Mouse (Mus musculus): Measurements from ENCODE around the gene Myo1c. TPM values are rescaled to one million over a fixed set of nuclear protein-coding genes. Genes with fewer than 3 reads are reported as not detected.

Gene Myo1c
- polyA plus RNA-seq, 1 experiment from 2014 or later, result 37.4 TPM

- H3K4me2 ChIP-seq, result no peak overlapping the region
Measured at GRCm38 (mm10) chr11:75621426-75621825, 28.9 kb upstream of the Myo1c start.

GRCm38 (mm10) chr11:75622588-75623329, 27.5 kb upstream of the Myo1c start:
- H3K27ac ChIP-seq (ENCODE audit: low read depth, low read length), result peak overlapping the region; percentile 36; the same call in 1 of the 2 replicates
- peaks cover 10% of the 10 kb centered on the region for H3K4me1 ChIP-seq (replicated peaks; ENCODE audit: control insufficient read depth, insufficient read depth, low read length)
- peaks cover 37% of the 10 kb centered on the region for H3K36me3 ChIP-seq (ENCODE audit: control insufficient read depth, insufficient read depth, low read length)
- no peak overlapping the region for H3K9ac ChIP-seq (ENCODE audit: low read depth, low read length)
- ATAC-seq (replicated peaks; ENCODE audit: low FRiP score) (no peak), DNase-seq (ENCODE audit: low spot score) (no peak)
- H3K4me3 ChIP-seq (ENCODE audit: low read depth, low read length), result no peak overlapping the region
- no peaks in the 10 kb centered on the region for H3K9me3 ChIP-seq (ENCODE audit: control insufficient read depth, low read length)
- no peak overlapping the region for H3K4me2 ChIP-seq
- WGBS, result 78% methylated on average over 2 of the region's 2 CpGs
- H3K27me3 ChIP-seq (replicated peaks; ENCODE audit: control insufficient read depth, insufficient read depth, low read length), result no peaks in the 10 kb centered on the region

More at GRCm38 (mm10) chr11:75621426-75621825, 28.9 kb upstream of the Myo1c start:
- Histone ChIP-seq H3K4me1 (replicated peaks; ENCODE audit: control insufficient read depth, insufficient read depth, low read length) (peaks cover 10% of the 10 kb centered on the region), H3K4me3 (ENCODE audit: low read depth, low read length) (no peak overlapping the region), H3K36me3 (ENCODE audit: control insufficient read depth, insufficient read depth, low read length) (peaks cover 31% of the 10 kb centered on the region), H3K9ac (ENCODE audit: low read depth, low read length) (no peak overlapping the region), H3K27ac (ENCODE audit: low read depth, low read length) (no peak overlapping the region), H3K27me3 (replicated peaks; ENCODE audit: control insufficient read depth, insufficient read depth, low read length) (no peaks in the 10 kb centered on the region), H3K9me3 (ENCODE audit: control insufficient read depth, low read length) (no peaks in the 10 kb centered on the region)
- ATAC-seq (replicated peaks; ENCODE audit: low FRiP score) (no peak), DNase-seq (ENCODE audit: low spot score) (no peak)
- 78% methylated on average over 2 of the region's 2 CpGs for WGBS

GRCm38 (mm10) chr11:75624102-75624554, 26.2 kb upstream of the Myo1c start:
- H3K27me3 ChIP-seq (replicated peaks; ENCODE audit: control insufficient read depth, insufficient read depth, low read length), result no peaks in the 10 kb centered on the region
- H3K9ac ChIP-seq (ENCODE audit: low read depth, low read length), result no peak overlapping the region
- H3K4me3 ChIP-seq (ENCODE audit: low read depth, low read length), result no peak overlapping the region
- DNase-seq (ENCODE audit: low spot score) (no peak), ATAC-seq (replicated peaks; ENCODE audit: low FRiP score) (no peak)
- no peaks in the 10 kb centered on the region for H3K9me3 ChIP-seq (ENCODE audit: control insufficient read depth, low read length)
- H3K36me3 ChIP-seq (ENCODE audit: control insufficient read depth, insufficient read depth, low read length), result peaks cover 39% of the 10 kb centered on the region
- no peak overlapping the region for H3K4me2 ChIP-seq
- WGBS, result 33% methylated on average over 2 of the region's 2 CpGs
- peaks cover 10% of the 10 kb centered on the region for H3K4me1 ChIP-seq (replicated peaks; ENCODE audit: control insufficient read depth, insufficient read depth, low read length)
- H3K27ac ChIP-seq (ENCODE audit: low read depth, low read length), result no peak overlapping the region; the same call in 1 of the 2 replicates

GRCm38 (mm10) chr11:75625820-75626219, 24.5 kb upstream of the Myo1c start:
- WGBS, result 94% methylated on average over 4 of the region's 4 CpGs
- Histone ChIP-seq H3K4me2 (no peak overlapping the region), H3K27me3 (replicated peaks; ENCODE audit: control insufficient read depth, insufficient read depth, low read length) (no peaks in the 10 kb centered on the region), H3K9me3 (ENCODE audit: control insufficient read depth, low read length) (no peaks in the 10 kb centered on the region), H3K9ac (ENCODE audit: low read depth, low read length) (no peak overlapping the region), H3K4me1 (replicated peaks; ENCODE audit: control insufficient read depth, insufficient read depth, low read length) (peaks cover 13% of the 10 kb centered on the region), H3K4me3 (ENCODE audit: low read depth, low read length) (no peak overlapping the region), H3K27ac (ENCODE audit: low read depth, low read length) (no peak overlapping the region), H3K36me3 (ENCODE audit: control insufficient read depth, insufficient read depth, low read length) (peaks cover 25% of the 10 kb centered on the region)
- DNase-seq (ENCODE audit: low spot score) (no peak), ATAC-seq (replicated peaks; ENCODE audit: low FRiP score) (no peak)

GRCm38 (mm10) chr11:75630098-75630497, 20.2 kb upstream of the Myo1c start:
- DNase-seq (ENCODE audit: low spot score) (no peak), ATAC-seq (replicated peaks; ENCODE audit: low FRiP score) (no peak)
- WGBS, result 11% methylated on average over 5 of the region's 5 CpGs
- Histone ChIP-seq H3K4me2 (peak overlapping the region; percentile 94), H3K27me3 (replicated peaks; ENCODE audit: control insufficient read depth, insufficient read depth, low read length) (no peaks in the 10 kb centered on the region), H3K4me3 (ENCODE audit: low read depth, low read length) (peak overlapping the region; percentile 89), H3K36me3 (ENCODE audit: control insufficient read depth, insufficient read depth, low read length) (peaks cover 20% of the 10 kb centered on the region), H3K4me1 (replicated peaks; ENCODE audit: control insufficient read depth, insufficient read depth, low read length) (peaks cover 16% of the 10 kb centered on the region), H3K9me3 (ENCODE audit: control insufficient read depth, low read length) (no peaks in the 10 kb centered on the region), H3K27ac (ENCODE audit: low read depth, low read length) (peak overlapping the region; percentile 74), H3K9ac (ENCODE audit: low read depth, low read length) (peak overlapping the region; percentile 85)

- Histone ChIP-seq H3K36me3 (ENCODE audit: control insufficient read depth, insufficient read depth, low read length) (peaks cover 17% of the 10 kb centered on the region), H3K9ac (ENCODE audit: low read depth, low read length) (peak within 1 kb of the TSS; percentile 85), H3K4me3 (ENCODE audit: low read depth, low read length) (peak within 1 kb of the TSS; percentile 89), H3K4me2 (peak within 1 kb of the TSS; percentile 94), H3K27me3 (replicated peaks; ENCODE audit: control insufficient read depth, insufficient read depth, low read length) (no peaks in the 10 kb centered on the region), H3K27ac (ENCODE audit: low read depth, low read length) (peak within 1 kb of the TSS; percentile 74), H3K4me1 (replicated peaks; ENCODE audit: control insufficient read depth, insufficient read depth, low read length) (peaks cover 16% of the 10 kb centered on the region), H3K9me3 (ENCODE audit: control insufficient read depth, low read length) (no peaks in the 10 kb centered on the region)
- WGBS, result under 1% methylated on average over 53 of the region's 53 CpGs
- DNase-seq (ENCODE audit: low spot score) (peak; percentile 91), ATAC-seq (replicated peaks; ENCODE audit: low FRiP score) (peak; percentile 99)
Measured at GRCm38 (mm10) chr11:75630645-75631229, 19.6 kb upstream of the Myo1c start, which contains the start of gene Inpp5k. Gene Inpp5k, plus strand, starts transcription at chr11:75630988.

- DNase-seq (ENCODE audit: low spot score), result no peak
- peak overlapping the region; percentile 19; the same call in 1 of the 2 replicates for H3K27ac ChIP-seq (ENCODE audit: low read depth, low read length)
Measured at GRCm38 (mm10) chr11:75631561-75632225, 18.6 kb upstream of the Myo1c start.

GRCm38 (mm10) chr11:75632921-75633320, 17.4 kb upstream of the Myo1c start:
- no peaks in the 10 kb centered on the region for H3K27me3 ChIP-seq (replicated peaks; ENCODE audit: control insufficient read depth, insufficient read depth, low read length)
- no peak overlapping the region for H3K4me2 ChIP-seq
- no peak for DNase-seq (ENCODE audit: low spot score)
- no peak overlapping the region for H3K9ac ChIP-seq (ENCODE audit: low read depth, low read length)
- ATAC-seq (replicated peaks; ENCODE audit: low FRiP score), result no peak
- H3K27ac ChIP-seq (ENCODE audit: low read depth, low read length), result no peak overlapping the region
- no peak overlapping the region for H3K4me3 ChIP-seq (ENCODE audit: low read depth, low read length)
- peaks cover 22% of the 10 kb centered on the region for H3K4me1 ChIP-seq (replicated peaks; ENCODE audit: control insufficient read depth, insufficient read depth, low read length)
- H3K9me3 ChIP-seq (ENCODE audit: control insufficient read depth, low read length), result no peaks in the 10 kb centered on the region
- peaks cover 2% of the 10 kb centered on the region; the same call in 1 of the 2 replicates for H3K36me3 ChIP-seq (ENCODE audit: control insufficient read depth, insufficient read depth, low read length)
- 89% methylated on average over 5 of the region's 5 CpGs for WGBS

More at GRCm38 (mm10) chr11:75631561-75632225, 18.6 kb upstream of the Myo1c start:
- Histone ChIP-seq H3K27me3 (replicated peaks; ENCODE audit: control insufficient read depth, insufficient read depth, low read length) (no peaks in the 10 kb centered on the region), H3K9ac (ENCODE audit: low read depth, low read length) (peak overlapping the region; percentile 74), H3K4me2 (peak overlapping the region; percentile 94), H3K36me3 (ENCODE audit: control insufficient read depth, insufficient read depth, low read length) (peaks cover 10% of the 10 kb centered on the region), H3K4me3 (ENCODE audit: low read depth, low read length) (peak overlapping the region; percentile 89), H3K9me3 (ENCODE audit: control insufficient read depth, low read length) (no peaks in the 10 kb centered on the region), H3K4me1 (replicated peaks; ENCODE audit: control insufficient read depth, insufficient read depth, low read length) (peaks cover 16% of the 10 kb centered on the region)
- ATAC-seq (replicated peaks; ENCODE audit: low FRiP score), result no peak
- 17% methylated on average over 13 of the region's 13 CpGs for WGBS
